Mouse (Mus musculus) thymus, postnatal 10 days (tissue): Measurements from ENCODE around the gene Gpr143.
"Not testable (repeated sequence)": the region's sequence is repeated elsewhere in the genome, so short reads cannot be mapped to it uniquely, and the experiment has no call there.

ENCODE experiments used
- DNase-seq, 2 experiments: peaks; one replicate each; pipeline ENCODE4 v3.0.0; 2021; ENCODE audit warnings: low spot score in 2 of 2

Gene Gpr143

GRCm38 (mm10) chrX:152781720-152782403, at the start of gene Gpr143:
TSS of gene Gpr143 (plus strand) at chrX:152781921.
- no peak for DNase-seq

GRCm38 (mm10) chrX:152735283-152735682, 46.4 kb upstream of the Gpr143 start:
- no peak for DNase-seq

- DNase-seq = no peak
Observed at GRCm38 (mm10) chrX:152738191-152738590, 43.5 kb upstream of the Gpr143 start.

DNA sequence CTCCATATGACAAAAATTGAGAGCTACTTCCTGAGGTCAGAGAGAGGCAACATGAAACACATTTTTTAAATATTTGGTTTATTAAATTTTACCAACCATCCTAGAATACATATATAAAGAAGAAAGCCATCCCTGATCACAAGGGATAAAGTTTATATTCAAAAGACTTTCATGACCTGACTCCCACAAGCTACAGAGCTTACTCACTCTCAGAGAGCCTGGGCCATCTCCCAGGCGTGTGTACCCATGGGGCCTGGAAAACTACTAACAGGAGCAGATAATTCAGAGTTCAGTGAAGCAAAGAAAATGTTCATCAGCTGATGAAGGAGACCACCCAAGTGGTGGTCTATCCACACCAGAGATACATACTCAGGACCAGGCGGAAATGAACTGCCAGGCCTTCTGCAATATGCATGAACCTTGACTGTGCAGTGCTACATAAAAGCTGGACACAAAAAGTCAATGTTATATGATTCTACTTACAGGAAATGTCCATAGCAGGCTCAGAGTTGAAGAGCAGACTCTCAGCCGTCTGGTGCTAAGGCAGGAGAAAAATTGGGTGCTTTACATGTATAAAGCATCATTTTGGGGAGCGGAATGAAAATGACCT, 42.9 kb upstream of the Gpr143 start:
- DNase-seq = no peak

DNA sequence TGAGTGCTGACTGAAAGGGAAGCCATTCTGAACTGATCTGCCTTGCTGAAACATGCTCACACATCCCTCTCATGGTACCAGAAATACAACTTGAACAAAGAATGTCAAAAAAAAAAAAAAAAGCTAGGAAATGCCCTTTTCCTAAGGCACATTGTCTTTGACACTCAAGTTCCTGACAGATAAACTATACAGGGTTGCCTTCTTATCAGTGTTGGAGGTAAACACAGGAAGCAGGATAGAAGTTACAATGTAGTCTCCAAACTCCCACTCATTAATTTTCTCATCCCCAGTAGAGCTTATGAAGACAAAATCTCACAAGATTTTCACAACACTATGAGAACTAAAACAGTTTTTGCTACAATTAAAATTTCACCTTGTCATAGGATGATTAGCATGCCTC, 38.1 kb upstream of the Gpr143 start:
- no peak for DNase-seq

- DNase-seq = no peak
Observed at GRCm38 (mm10) chrX:152745925-152746324, 35.8 kb upstream of the Gpr143 start.

DNA sequence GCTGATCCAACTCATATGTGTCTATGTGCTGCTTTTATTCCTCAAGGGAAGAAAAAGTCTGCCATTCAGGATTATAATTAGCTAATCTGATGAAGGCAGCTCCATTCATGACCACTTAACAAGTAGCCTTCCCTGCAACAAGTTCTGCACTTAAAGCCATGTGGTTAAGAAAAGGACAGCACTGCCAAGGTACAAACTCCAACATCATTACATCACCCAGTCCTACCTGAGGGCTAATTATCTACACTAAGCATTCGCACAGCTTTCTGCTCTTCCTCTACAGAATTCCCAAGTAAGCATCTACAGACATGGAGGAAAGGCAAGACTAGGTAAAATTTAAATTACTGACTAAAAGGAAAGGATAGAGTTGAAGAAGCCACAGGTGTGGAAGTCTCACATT, 25.9 kb upstream of the Gpr143 start:
- no peak for DNase-seq

- no peak for DNase-seq
Observed at GRCm38 (mm10) chrX:152756293-152756692, 25.4 kb upstream of the Gpr143 start.

GRCm38 (mm10) chrX:152762437-152762836, 19.3 kb upstream of the Gpr143 start:
- no peak for DNase-seq

GRCm38 (mm10) chrX:152762855-152763254, 18.9 kb upstream of the Gpr143 start:
- no peak for DNase-seq

DNA sequence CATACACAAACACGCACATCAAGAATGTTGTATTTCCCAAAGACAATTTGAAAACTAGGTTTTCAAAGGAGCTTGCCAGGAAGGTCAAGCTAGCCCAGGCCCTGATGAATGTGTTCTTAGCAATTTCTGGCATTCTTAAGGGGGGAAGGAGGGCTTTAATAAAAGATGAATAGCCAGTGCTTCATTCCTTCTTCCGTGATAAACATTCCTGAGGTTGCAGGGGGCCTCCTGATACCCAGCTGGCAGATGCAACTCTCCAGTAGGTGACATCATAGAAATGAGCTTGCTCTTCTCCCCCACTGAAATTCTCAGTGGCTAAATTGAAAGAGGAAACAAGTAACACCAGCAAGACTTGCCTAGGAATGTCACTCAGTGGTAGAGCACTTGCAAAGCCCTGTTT, 17.6 kb upstream of the Gpr143 start:
- no peak for DNase-seq

GRCm38 (mm10) chrX:152768891-152769599, 12.7 kb upstream of the Gpr143 start, which contains the start of gene Shroom2:
TSS of gene Shroom2 (minus strand) at chrX:152769465.
- DNase-seq = no peak

- DNase-seq = peak in 1 of 2 experiments; percentile 2
Observed at GRCm38 (mm10) chrX:152769600-152770157, 12.0 kb upstream of the Gpr143 start.

GRCm38 (mm10) chrX:152788129-152788528, 6.4 kb downstream of the Gpr143 start:
- DNase-seq = no peak

- no peak for DNase-seq
Observed at GRCm38 (mm10) chrX:152788611-152789010, 6.9 kb downstream of the Gpr143 start.

- DNase-seq = no peak
Observed at GRCm38 (mm10) chrX:152805317-152805716, 23.6 kb downstream of the Gpr143 start.

DNA sequence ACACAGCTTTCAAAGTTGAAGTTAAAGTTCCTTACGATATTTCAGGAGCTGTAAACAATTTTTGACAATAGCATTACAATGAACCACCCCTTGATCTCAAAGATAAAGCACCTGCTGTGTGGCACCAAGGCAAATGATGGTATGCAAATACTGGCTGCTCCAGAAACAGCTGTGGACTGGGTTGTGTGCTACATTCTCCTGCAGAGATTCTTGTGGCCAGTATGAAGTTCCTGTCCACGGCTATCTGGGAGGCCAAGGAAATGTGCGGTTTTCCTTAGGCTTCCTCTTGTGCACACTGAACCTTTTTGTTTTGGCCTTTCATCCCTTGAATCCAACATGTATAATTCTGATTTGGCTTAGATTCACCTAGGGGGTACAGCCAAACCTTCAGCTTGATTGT, 31.6 kb downstream of the Gpr143 start:
- no peak for DNase-seq

DNA sequence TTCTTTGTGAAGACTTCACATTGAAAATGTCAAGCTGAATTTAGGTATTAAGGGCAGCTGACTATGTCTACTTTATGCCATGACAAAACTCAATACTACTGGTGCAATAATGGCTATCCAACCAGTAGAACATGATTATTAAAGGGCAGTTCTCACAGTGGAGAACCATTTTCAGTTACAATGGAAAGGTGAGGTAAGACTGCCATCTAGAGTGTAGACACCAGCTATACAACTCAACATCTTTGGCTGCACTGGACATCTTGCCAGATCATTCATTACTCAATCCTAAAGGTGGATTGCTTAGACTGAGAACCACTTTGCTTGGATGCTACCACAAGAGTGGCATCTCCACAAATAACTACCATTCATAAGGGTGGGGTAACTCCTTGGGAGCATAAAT, 37.3 kb downstream of the Gpr143 start:
- no peak for DNase-seq

DNA sequence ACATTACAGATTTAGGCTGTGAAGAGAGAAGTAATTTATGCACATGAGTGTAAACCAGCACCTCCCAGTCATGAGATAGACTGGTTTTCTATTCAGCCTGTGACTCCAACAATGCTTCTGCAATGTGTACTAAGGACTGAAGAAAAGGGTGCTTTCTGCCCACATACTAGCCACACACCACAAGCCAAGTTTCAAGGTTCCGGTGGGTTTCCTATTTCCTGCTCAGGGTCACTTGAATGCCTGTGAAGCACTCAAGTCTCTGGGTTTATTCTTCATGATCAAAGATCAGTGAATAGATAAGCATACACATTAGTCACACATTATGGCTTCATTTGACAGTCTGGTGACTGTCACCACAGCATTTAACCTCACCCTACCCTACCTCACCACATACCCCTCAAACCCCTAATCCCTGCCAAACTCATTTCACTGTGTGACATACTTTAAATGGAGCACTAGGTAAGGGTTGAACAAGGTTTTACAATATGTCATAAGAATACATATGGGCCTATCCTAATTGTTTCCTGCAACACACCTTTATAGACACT, 49.4 kb downstream of the Gpr143 start:
- not testable (repeated sequence) for DNase-seq

- DNase-seq = not testable (repeated sequence)
Observed at GRCm38 (mm10) chrX:152834940-152835339, 53.2 kb downstream of the Gpr143 start.

DNA sequence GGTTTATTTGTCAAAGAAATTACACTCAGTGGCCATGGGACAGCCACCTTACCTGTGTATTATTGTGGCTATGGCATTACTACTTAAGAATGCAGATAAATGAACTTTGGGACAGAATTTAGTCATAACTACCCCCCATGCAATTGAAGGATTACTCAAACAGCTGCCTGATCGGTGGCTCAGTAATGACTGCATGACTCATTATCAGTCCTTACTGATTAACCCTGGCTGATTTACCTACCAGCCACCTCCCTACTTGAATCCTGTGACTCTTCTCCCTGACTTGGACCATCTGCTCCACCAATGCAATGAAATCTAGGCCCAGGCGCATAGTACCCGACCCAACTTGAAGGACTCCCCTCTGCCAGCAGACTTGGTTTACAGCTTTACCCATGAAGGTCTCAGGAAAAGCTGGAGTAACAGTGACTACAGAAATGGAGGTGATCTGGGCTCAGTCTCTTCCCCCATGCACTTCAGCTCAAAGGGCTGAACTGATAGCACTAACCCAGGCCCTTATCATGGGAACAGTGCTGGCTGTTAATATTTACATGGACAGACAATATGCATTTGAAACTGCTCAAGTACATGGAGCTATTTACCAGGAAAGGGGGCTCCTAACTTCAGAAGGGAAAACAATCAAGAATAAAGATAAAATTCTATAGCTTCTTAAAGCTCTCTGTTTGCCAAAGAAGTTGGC, 73.5 kb downstream of the Gpr143 start:
- DNase-seq = no peak
